Mouse (Mus musculus) urinary bladder, postnatal 10 days (tissue): ENCODE data around the gene Idh2.

Source experiments
- DNase-seq: peaks from one replicate; pipeline ENCODE4 v3.0.0; 2022; ENCODE audit warnings: low spot score

Gene Idh2

GRCm38 (mm10) chr7:80085970-80086715 lies 29.0 kb downstream of the Idh2 start:
- no peak for DNase-seq

GRCm38 (mm10) chr7:80084484-80084931 lies 30.7 kb downstream of the Idh2 start:
- DNase-seq, result no peak

DNA sequence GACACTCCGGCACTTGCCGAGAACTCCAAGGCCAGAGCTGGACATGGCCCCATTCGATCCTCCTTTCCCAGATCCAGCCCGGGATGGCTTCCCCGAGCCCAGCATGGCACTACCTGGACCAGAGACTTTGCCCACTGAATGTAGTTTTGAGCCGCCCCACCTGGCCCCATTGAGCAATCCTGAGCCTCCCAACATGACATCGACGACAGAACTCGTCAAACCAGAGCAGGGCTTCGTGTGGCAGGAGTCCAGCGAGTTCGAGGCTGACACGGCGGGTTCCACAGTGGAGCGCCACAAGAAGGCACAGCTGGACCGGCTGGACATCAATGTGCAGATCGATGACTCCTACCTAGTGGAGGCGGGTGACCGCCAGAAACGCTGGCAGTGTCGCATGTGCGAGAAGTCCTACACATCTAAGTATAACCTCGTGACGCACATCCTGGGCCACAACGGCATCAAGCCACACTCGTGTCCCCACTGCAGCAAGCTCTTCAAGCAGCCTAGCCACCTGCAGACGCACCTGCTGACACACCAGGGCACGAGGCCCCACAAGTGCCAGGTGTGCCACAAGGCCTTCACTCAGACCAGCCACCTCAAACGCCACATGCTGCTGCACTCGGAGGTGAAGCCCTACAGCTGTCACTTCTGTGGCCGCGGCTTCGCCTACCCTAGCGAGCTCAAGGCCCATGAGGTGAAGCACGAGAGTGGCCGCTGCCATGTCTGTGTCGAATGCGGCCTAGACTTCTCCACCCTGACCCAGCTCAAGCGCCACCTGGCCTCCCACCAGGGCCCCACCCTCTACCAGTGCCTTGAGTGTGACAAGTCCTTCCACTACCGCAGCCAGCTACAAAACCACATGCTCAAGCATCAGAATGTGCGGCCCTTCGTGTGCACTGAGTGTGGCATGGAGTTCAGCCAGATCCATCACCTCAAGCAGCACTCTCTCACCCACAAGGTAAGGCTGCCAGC lies 33.3 kb downstream of the Idh2 start:
- no peak for DNase-seq

DNA sequence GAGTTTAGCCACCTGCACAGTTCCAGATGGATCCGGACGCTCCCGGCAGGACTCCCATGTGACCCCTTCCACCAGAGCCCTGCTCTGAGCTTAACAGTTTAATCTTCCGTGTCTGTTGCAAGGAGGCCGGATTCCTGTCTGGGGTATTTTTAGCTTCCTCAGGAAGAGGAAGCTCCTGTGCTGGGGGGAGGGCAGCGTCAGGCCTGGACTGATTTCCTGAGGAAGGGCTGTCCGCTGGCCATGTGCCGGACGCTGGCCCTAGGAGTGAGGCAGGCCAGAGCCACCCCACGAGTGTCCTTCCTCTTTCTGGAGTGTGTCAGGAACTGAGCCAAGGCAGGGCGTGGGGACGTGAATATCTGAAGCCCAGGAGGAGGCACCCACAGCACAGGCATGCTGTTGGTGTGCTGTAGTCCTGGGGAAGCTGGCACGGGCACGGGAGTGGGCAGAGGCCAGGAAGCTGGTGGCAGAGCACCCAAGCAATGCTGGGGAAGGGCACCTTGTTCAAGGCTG lies 36.3 kb downstream of the Idh2 start:
- DNase-seq, result no peak

GRCm38 (mm10) chr7:80077801-80078200 lies 37.4 kb downstream of the Idh2 start:
- no peak for DNase-seq

GRCm38 (mm10) chr7:80076961-80077716 lies 38.1 kb downstream of the Idh2 start:
- no peak for DNase-seq

- DNase-seq, result no peak
Measured at GRCm38 (mm10) chr7:80075946-80076583, 39.1 kb downstream of the Idh2 start.

GRCm38 (mm10) chr7:80074921-80075441 lies 40.2 kb downstream of the Idh2 start:
- DNase-seq, result no peak

GRCm38 (mm10) chr7:80073506-80073905 lies 41.7 kb downstream of the Idh2 start:
- no peak for DNase-seq

GRCm38 (mm10) chr7:80072297-80072696 lies 42.9 kb downstream of the Idh2 start:
- no peak for DNase-seq

DNA sequence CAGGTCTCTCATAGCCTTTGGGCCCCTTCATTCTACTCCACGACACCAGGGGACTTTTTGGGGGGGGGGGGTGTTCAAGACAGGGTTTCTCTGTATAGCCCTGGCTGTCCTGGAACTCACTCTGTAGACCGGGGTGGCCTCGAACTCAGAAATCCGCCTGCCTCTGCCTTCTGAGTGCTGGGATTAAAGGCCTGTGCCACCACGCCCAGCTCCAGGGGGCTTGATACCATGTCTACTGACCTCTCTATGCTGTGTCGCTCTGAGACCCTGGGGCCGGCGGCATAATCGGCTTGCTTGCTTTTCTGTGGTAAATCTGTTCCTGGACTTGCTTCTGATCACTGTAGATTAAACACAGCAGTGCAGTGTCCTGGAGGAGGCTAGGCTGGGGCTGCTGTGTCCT lies 44.0 kb downstream of the Idh2 start:
- no peak for DNase-seq

DNA sequence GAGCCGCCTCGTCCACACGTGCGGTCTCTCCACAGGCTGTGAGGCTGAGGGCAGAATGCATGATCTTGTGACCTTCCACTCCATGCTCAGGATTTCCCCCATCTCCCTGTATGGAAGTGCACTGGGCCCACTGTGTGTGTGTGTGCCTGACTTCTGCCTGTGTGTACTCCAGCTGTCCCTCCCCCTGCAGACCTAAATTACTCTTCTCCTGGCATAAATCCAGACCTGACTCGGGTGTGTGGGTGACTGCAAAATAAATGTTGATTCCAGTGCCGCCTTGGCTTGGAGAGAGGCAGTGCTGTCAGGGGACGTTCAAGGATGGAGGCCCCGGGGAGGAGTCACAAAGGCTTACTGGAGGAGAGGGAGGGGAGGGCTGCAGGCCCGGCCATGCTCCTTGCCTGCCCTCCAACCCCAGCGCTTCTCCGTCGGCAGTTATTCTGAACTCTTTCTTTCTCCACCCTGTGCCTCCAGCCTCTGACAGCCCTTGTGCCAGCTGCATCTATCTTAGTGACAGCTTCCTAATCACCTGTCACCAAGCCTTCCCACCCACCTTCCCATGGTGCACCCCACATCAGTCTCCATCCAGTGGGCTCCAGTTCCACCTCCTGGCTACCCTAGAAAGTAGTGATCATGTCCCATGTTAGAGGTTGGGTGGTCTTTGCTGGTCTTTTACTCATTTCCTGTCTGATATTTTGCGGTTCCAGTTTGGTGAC lies 45.4 kb downstream of the Idh2 start:
- DNase-seq, result no peak

DNA sequence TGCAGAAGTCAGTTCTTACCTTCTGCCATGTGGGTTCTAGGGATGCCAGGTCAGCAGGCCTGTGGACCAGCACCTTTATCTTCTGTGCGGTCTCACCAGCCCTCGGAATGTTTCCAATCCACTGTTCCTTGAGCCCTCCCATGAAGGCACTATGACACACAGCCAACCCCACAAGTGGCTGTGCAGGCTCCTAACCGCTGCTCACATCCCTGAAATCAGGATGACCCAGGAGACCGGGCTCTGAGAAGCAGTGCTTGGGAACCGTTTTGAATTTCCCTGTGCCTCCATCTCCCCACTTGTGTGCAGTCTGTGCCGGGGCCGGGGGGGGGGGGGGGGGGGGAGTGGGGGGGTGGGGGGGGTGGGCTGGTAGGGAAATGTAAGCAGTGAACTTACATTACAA lies 46.9 kb downstream of the Idh2 start:
- no peak for DNase-seq

DNA sequence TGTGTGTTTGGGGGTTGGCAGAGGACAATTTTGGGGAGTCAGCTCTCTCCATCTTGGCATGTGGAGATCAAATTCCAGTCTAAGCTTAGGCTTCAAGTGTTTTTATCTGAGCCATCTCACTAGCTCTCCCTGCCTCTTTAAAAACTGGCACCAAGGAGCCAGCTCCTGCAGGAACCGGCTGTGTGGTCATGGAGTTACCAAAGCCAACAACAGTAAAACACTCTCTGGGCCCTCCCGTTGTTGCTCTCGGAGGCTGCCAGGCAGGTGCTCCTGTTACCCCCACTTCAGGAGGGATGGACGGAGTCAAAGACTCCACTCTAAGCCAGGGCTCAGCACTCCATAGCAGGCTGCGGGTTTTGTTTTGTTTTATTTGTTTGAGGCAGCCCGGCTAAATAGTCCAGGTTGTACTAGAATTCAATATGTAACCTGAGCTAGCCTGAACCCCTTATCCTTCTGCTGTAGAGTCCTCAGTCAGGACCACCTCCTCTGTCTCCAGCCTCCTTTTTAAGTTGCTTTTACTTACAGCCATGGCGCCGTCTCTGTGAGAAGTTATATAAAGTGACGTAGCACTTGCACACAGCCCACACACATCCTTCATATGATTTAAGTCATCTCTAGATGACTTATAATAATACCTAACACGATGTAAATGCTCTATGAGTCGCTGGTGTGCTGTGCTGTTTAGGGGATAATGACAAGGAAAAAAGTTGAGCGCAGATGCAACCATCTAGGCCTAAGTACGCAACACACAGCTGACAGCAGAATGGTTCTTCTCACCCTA lies 48.3 kb downstream of the Idh2 start:
- no peak for DNase-seq

DNA sequence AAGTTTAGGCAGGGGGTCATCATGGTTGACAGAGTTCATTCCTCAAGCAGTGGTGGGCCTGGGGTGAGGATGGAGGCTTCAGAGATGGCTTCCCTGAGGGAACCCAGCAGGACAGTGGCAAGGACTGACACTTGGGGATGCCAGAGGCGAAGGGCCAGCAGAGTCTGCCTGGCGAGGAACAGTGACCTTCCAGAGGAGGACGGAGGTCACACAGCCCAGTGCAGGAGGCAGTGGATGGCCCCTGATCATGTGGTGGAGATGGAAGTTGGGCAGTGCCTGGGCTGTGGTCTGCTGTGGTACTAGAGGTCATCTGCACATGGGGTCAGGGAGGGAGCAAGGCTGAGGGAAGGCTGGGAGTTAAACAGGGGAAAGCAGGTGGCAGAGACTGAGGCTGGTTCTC lies 49.9 kb downstream of the Idh2 start:
- no peak for DNase-seq

- no peak for DNase-seq
Measured at GRCm38 (mm10) chr7:80063902-80064736, 51.1 kb downstream of the Idh2 start.

- no peak for DNase-seq
Measured at GRCm38 (mm10) chr7:80063244-80063643, 51.9 kb downstream of the Idh2 start.

DNA sequence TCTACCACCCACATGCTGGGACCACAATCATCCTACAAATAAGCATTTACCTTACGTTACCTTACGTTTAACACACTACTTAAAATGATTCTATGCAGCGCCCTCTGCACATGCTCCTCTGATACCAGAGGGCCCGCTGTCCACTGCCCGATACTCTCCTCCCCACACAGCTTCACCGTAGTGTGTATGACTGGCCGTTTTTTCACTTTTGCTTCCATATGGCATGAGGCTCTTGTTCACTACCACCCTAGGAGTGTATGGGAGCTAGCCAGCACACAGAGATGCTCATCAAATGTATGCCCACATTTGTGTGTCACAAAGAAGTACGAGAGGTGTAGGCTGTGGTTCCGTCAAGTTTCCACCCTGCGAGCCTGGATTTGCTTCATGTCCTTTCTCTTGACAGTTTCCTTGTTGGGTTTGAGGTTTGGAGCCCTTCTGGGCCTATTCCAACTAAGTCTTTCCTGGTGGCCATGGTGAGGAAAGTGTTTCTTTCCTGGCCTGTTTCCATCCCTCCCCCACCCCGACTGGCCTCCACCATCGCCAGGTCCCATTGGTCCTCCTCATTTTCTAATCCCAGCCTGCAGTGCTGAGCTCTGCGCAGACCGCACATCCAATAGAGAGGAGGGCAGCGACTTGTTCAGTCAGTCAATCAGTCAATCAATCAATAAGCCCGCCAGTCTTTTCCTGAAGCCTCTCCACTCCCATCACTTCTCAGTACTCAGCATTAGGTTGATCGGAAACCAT lies 52.9 kb downstream of the Idh2 start:
- DNase-seq, result no peak
